Mouse (Mus musculus) embryo, embryonic 11.5 days (tissue): ENCODE data around the gene Hoxa1.
A peak's percentile ranks its signal among the peaks of the same experiment; 100 is the strongest.

ENCODE experiments used
- DNase-seq: peaks from one replicate; pipeline ENCODE4 v3.0.0-alpha.2; 2012; ENCODE audit warnings: low read depth, low spot score

Gene Hoxa1

DNA sequence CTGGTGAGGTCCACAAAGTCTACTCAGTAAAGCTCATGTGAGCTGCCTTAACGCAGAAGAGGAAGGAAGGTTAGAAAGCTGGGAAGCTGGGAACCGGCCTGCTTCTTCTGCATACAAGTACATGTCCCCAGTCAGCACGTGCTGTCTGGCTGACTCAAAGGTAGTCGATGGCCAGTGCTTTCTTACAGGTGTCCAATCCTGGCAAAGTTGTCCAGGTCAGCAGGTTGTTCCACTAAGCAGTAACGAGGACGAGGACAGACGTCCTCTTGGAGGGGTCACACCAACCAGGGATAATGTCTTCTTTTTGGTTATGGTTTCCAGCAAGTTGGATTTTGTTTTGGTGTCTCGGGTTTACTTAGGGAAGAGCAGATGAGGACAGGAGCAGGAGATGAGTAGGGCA is 31.8 kb upstream of the Hoxa1 start:
- DNase-seq: no peak

- no peak for DNase-seq
These were observed 31.1 kb upstream of the Hoxa1 start for GRCm38 (mm10) chr6:52189172-52189591.

DNA sequence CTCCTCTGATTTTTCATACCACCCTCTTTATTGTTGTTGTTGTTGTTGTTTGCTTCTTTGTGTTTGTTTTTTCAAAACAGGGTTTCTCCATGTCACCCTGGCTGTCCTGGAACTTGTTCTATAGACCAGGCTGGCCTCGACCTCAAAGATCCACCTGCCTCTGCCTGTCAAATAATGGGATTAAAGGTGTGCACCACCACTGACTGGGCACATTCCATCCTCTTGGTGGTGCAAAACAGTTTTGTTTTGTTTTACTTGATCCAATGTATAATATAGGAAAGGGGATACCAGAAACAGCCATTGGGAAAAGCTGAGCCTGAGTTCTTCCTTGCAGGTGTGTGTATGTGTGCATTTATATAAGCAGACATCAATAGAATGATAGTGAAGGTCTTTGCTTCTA is 28.4 kb upstream of the Hoxa1 start:
- no peak for DNase-seq

DNA sequence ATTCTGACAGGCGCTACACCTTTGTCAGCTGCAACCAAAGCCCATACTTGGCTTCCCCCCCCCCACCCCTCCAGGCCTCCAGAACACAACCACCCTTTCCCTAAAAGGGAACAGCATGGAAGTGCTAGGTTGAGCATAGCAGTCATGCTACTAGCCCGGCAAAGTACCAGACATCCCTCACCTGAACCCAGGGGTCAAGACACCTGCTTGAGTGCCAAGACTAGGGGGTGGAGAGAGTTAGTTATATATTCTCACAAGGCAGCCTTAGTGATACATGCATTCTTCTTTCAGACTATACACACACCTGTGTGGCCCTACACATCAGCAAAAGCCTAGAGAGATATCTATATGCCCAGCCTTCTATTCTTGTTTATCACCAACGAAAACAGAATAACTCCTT is 27.7 kb upstream of the Hoxa1 start:
- no peak for DNase-seq

GRCm38 (mm10) chr6:52185222-52185621 is 27.1 kb upstream of the Hoxa1 start:
- DNase-seq: no peak

DNA sequence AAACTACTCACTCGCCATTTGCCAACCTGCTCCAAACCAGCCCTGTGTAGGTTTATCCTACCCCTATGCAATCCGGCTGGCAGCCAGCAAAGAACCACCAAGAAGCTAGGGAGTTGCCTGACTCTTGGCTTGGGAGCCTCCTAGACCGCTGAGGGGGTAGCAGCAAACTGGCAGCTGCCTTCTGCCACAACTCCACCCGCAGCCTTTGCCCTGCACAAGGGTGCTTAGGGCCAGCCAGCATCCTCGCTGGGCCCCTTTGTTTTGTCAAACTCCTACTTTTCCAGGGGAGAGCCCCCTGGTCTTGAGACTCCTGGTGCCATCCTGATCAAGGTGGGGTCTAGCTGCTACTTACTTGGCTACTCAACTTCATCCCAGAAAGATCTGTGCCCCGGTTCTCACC is 26.6 kb upstream of the Hoxa1 start:
- DNase-seq: no peak

DNA sequence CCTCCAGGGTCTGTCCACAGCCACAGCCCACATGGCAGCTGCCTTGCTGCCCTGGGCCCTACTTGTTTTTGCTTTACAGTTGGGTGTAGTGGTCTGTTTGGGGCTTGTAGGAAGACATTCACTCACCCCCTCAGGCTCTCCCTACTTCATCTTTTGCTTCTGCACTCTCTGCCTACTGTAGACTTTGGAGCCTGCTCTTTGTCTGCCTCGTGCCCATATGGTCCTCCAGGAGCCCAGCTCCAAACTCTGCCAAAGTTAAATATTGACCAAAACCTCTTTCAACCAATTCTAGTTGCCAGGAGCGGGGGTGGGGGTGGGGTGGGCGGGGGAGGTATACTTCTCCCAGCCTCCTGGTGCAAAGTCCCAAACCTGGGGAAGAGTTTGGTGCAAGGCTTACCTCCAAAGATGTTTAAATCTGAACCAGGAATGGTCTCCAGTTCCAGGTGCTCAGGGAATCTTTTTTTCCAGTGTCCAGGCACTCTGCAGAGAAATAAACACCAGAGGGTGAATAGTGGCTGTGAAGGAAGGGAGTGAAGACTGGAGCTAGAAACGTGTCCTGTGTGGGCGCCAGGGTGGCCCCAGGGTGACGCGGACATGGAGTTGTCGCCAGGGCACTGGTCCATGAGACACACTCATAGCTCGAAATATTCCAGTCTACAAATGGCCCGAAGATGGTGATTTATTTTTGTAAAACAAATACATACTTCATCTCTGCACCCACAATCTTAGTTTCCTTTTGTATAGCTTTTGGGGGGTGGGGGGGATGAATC is 25.4 kb upstream of the Hoxa1 start:
- no peak for DNase-seq

- DNase-seq: no peak
These were observed 24.7 kb upstream of the Hoxa1 start for GRCm38 (mm10) chr6:52182793-52183192.

GRCm38 (mm10) chr6:52182030-52182429 is 23.9 kb upstream of the Hoxa1 start:
- DNase-seq: no peak

DNA sequence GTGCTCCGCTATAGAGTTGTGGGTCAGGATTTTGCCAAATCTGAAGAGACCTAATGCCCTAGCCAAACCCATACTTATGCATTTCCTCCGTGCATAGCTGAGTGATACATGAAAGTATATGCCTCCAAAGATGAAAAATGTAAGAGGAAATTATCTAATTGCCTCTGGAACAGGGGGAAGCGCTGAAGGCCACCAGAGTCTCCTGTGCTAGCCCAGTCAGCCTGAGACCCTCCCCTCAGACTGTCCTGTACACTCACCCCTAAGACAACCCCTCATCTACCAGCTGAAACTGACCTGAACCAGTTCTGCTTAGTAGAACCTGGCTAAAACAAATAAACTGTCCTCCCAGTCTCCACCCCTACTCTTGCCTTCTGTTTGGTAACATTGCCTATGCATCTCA is 22.6 kb upstream of the Hoxa1 start:
- DNase-seq: no peak

GRCm38 (mm10) chr6:52180213-52180710 is 22.1 kb upstream of the Hoxa1 start:
- DNase-seq: no peak

DNA sequence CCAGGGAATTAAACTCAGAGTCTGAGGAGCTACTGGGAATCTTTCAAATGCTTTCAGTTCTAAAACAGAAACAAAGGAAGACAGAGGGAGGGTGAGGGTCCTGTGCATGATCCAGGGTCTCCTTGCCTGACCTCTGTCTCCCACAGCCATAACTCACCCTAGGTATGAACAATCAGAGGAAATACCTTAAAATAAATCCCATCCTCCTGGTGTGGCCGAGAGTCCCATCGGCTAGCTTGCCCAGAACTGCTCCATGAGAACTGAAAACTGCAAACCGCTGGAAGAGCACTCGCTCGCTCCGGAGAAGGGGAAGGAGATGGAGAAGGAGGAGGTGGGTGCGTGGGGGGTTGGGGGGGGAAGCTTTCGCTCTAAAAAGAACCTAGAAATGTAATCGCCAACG is 21.6 kb upstream of the Hoxa1 start:
- no peak for DNase-seq

DNA sequence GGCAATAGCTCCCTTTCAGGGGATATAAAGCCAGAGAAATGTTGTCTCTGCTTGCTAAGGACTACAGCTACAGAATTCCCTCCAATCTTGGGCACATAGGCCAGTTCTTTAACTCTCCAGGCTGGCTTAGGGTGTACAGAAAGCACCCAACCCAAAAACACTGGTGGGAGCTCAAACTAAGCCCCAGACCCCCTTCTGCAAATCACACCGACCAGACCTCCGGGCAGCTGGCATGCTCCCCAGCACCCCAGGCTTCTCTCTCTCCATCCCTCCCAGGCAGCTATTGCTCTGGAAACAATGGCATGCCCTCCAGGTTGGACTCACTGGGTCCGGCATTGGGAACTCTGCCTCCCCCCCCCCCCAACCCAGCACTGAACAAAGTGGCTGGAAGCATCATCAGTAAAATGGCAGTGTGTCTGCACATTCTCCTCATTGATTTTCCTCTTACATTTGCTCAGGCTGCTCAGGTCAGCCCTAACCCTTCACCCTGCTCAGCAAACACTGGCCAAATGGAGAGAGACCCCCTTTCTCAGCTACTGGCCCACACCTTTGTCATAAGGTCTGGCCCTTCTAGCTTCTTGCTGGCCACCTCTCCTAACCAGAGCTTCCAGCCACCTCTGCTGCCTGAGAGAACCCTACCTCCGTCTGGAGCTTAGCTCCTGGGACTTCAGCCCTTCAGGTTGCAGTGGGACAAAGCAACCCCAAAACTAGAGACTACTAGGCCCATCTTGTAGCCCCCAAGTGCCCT is 21.0 kb upstream of the Hoxa1 start:
- no peak for DNase-seq

GRCm38 (mm10) chr6:52177806-52178205 is 19.7 kb upstream of the Hoxa1 start:
- no peak for DNase-seq

GRCm38 (mm10) chr6:52177061-52177735 is 19.1 kb upstream of the Hoxa1 start, which contains the start of gene 5730596B20Rik:
TSS of gene 5730596B20Rik (plus strand) at chr6:52177498.
- DNase-seq: no peak

DNA sequence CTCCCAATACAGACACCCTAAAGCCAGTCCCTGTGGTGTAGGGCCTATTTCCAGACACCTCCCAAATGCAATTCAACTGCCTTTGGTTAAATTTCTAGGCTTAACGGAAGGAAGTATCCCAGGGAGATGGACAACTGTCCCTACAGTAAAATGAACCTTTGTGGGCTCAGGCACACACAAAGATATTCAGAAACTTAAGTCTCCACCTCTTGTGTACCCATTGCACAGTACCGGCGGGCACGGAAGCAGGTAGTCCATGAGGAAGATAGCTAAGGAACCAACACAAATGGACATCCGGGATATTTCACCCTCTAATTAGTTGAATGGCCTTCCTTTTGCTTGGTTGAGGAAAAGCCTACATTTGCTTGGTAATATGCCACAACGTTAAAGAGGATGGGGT is 18.3 kb upstream of the Hoxa1 start:
- no peak for DNase-seq

GRCm38 (mm10) chr6:52175864-52176263 is 17.7 kb upstream of the Hoxa1 start:
- DNase-seq: no peak

GRCm38 (mm10) chr6:52174968-52175751 is 17.0 kb upstream of the Hoxa1 start:
- DNase-seq: no peak

DNA sequence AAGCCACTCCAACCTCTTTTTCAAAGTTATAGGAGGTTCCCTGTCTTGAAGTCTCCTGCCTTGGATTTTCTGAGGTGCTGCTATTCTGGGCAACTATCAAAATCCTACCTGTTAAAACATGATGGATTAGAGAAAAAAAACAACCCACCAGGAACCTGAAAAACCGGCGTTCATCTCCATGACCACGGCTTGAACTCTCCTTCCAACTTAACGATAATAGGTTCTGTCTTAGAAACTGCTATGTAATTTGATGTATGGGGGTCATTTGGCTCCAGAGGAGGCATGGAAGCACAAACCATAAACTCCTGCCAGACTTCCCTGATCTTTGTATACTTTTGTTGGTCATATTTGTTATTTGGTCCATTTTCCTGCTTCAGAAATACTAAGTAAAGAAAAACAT is 15.5 kb upstream of the Hoxa1 start:
- DNase-seq: no peak

DNA sequence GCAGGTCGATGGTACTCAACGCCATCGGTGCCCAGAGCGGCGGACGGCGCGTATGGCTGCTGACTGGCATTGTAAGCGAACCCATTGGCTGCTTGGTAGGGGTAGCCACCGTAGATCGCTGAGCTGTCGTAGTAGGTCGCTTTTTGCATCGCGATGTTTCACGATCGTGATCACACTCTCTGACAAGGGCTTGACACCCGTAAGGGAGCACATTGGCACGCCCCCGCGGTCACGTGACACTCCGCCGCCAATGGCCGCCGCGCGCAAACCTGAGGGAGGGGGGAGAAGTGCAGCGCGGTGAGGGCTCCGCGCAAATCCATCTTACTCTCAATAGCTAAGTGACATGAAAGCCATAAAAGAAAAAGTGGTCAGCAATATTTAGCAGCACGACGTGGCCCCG is 14.4 kb upstream of the Hoxa1 start:
- peak; percentile 89 for DNase-seq

- DNase-seq: no peak
These were observed 13.8 kb upstream of the Hoxa1 start for GRCm38 (mm10) chr6:52171938-52172337.

DNA sequence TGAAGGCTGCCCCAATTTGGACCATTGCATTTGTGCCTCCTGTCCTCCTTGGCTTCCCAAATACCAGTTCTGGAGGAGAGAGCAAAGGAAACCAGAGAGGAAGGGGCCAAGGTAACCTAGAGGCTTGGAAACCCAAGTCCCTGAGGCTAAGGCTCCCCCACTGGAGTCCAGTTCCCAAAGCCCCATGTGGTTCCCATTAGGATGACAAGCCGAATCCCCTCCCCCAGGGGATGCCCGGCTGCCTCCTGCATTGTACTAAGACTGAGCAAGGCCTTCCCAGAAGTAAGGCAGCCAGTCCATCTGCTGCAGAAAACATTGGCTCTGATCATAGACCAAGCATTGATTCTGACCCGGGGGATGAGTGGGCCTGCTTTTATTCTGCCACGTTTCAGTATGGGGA is 13.2 kb upstream of the Hoxa1 start:
- no peak for DNase-seq
